Mouse (Mus musculus) right cerebral cortex, postnatal 25 days (tissue): ENCODE measurements around the gene Uba5.

ENCODE experiments used
- DNase-seq: peaks from one replicate; pipeline ENCODE4 v3.0.0; 2022

Uba5 gene

DNA sequence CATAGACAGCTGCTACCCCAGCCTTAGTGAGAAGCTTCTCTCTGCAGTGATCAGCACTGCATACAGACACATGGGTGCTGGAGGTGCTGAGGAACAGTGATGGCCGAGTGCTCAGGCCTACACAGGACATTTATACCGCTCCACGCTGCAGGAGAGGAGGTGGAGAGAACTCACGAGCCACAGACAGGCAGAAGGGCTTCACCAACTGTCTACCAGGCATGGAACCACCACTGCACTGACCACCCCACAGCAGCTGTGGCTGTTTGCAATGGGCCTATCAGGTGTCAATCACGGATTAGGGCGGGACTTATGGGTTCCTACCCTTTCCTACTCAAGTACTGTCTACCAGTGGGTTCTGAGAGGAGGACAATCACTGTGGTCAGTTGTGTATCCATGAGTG, 11.9 kb downstream of the Uba5 start:
- no peak for DNase-seq

DNA sequence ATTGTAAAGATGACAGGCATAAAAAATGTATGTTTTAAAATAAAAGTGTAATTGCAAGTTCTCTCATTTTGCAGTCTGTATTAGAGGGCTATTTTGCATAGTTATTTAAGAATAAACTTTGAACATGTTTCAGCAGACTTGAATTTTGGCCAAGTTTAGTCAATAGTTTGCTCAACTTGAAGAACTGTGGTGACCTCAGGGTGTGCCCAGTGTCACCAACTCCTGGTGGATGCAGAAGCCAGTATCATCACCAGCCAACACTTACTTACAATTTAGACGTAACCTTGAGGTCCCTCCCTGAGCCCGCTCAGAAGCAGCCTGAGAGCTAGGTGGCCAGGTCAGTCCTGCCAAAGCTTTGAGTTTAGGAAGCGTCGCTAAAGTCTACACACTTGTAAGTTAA, 19.3 kb downstream of the Uba5 start:
- no peak for DNase-seq

DNA sequence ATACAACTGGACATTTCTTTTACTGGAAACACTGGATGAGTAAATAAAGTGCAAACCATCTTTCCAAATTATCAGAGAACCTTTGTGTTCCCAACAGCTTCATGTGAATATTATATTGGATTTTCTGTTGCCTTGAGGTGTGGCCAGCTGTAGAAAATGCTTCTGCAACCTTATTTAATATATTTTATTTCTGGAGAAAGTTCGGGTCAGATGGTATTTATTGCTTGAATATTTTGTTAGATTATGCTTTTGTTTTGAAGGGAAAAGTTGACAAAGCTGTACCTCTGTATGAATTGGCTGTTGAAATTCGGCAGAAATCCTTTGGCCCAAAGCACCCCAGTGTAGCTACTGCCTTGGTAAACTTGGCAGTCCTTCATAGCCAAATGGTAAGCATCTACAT, 22.6 kb downstream of the Uba5 start, which contains the start of gene Gm28305:
Gm28305 (plus strand) TSS at position 301 of the 400 bp plus-strand sequence.
- no peak for DNase-seq

DNA sequence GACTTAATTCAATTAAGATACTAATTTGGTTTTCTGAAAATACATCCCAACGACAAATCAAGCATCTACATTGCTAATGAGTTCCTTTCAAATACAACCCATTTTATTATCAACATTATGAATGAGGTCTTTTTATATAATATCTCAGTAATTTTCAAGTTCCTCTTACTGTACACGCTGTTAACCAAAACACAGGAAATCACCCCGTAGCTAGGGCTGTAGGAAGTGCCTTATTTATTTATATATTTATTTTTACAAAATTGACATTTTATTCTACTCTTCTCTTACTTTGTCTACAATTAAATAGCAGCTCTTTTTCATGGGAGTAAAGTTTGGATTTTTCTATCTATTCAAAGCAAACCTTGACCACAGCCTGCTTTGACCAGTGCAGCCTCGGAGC, 23.2 kb downstream of the Uba5 start:
- DNase-seq: no peak

DNA sequence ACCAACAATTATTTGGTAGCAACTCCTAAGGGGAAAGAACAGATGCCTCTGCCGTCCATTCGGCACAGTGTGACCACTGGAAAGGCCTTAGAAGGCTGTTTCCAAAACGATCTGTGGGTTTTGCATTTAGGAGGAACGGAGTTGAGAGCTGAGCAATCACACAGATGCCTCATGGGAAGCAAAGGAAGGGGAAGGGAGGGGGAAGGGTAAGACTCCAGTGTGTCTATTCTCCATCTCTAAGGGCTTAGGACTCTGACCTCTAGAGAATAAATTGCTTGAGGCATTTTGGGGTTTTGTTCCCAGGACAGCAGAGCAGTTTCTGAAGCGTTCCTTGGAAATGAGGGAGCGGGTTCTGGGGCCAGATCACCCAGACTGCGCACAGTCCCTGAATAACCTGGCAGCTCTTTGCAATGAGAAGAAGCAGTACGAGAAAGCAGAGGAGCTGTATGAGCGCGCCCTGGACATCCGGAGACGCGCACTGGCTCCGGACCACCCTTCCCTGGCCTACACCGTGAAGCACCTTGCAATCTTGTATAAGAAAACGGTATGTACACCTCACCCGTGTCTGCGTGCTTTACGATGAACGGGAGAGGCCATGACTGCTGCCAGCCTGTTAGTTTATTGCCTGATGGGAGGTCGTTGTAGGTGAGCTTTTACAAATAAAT, 23.8 kb downstream of the Uba5 start:
- DNase-seq: no peak

DNA sequence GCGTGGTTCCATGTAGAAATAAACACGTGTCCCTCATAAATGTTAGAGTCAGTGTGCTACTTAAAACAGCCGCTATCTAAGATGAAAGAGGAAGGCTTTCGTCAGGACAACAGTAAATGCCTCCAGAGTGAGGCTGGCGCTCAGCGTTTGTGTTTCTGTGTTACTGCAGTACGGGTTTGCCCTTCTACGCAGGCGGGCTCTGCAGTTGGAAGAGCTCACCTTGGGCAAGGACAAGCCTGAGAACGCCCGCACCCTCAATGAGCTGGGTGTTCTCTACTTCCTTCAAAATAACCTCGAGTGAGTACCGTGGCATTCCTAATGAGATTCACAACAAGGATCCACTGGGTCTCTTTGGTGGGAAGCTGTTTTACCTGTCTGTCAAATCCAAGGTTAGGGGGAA, 24.7 kb downstream of the Uba5 start:
- no peak for DNase-seq

DNA sequence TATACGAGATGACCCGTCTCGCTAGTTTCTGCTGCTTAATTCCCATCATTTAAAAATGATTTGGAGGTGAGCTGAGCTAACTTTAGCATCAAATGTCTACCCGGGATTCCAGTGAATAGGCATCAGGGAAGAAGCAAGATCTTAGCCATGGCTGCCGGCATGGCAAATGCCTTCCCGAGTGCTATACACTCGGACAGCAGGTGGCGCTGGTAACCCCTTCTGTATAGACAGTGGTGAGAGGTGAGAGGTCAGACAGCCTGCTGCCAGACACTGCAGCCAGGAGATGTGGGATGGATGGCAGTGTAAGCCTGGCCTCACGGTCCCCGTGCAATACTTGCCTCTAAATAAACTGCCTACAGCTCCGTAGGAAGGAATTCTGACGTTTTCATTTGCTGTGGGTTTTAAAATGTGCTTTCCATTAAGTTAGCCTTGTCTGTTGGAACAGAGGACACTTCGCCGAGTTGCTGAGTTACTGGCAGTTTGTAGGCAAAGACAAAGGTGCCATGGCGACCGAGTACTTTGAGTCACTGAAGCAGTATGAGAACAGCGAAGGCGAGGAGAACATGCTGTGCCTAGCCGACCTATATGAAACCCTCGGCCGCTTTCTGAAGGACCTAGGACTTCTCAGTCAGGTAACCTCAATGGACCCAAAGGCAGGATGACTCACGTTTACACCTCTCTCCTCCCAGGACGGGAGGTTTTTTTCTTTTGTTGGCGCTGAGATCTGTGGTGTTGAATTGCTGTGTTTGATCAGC, 27.5 kb downstream of the Uba5 start:
- peak; percentile 55 for DNase-seq

DNA sequence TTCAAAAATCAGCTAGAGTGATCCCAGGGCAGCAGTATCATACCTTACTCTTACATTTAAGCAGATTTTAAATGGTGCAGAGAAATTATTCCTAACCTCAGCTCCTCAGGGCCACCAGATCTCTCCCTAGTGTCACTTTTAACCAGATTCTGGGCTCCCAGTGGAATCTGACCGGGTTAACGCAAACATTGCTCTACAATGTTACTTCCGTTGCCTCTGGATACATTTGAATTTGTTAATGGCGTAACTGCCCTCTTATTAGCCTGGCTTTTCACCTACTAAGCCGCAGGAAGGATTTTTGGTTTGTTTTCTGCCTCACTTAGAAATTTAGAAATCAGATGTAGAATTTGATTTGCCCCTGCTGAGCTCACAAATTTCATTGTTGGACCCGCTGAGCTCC, 28.2 kb downstream of the Uba5 start:
- DNase-seq: no peak

DNA sequence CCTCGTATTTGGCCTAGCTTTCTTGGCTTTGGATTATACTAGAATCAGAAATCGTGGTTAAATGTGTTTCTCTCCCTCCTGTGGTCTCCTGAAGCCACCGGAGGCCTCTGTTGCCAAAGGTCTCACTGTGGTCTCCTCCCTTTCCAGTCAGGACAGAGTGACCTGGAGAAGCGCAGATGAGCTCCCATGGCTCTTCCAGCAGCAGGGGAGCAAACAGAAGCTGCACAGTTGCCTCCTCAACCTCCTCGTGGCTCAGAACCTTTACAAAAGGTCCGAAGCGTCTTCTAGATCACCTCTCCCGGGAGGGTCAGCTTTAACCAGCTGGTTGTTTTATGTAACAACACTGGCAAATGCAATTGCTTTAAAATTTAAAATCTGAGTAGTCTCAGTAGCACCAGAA, 28.7 kb downstream of the Uba5 start:
- no peak for DNase-seq

DNA sequence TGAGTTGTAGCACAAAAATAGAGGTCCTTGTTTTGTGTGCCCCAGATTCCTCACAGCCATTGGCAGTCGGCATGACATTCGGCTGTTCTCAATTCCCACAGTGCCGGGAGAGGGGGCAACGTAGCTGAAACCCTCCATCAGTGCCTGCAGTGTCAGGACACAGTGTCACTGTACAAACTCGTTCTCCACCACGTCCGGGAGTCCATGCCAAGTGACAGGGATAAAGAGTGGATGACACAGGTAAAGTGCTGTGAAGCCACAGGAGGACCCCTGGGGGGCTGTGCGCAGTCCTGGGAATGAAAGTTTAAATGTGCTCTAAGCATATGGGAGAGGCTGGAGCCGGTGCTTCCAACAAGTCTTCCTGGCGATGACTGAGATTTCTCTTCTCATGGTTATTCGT, 33.1 kb downstream of the Uba5 start:
- no peak for DNase-seq

DNA sequence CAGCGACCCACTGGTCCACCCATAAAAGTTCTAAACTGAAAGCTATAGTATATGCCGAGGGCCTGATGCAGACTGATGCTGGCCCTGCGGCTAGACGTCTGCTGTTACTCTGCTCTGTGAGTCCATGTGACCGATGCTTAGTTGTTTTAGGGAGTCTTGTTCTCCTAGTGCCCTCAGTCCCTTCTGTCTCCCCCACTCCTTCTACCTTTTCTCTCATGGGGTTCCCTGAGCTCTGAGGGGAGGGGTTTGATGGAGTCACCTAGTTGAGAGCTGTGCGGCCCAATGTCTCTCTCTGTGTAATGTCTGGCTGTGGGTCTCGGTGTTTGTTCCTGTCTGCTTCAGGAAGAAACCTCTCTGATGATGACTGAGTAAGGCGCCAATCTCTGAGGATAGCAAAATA, 35.7 kb downstream of the Uba5 start:
- no peak for DNase-seq

DNA sequence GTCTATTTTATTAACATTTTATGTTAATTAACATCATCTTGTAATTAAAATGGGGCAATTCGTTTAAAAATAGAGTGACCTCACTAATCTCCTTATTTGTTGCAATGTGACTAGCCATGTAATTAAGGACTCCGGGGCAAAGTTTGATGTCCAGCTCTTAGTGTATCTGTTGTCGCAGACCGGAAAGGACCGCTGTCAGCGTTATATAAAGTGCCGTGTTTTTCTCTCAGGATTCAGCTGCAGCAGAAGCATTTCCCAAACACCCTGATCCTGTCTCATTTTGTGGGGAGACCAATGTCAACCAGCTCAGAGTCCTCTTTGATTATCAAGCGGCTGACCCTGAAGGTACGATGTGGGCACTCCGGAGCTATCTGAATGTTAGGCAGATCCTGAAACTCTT, 41.9 kb downstream of the Uba5 start:
- DNase-seq: no peak

DNA sequence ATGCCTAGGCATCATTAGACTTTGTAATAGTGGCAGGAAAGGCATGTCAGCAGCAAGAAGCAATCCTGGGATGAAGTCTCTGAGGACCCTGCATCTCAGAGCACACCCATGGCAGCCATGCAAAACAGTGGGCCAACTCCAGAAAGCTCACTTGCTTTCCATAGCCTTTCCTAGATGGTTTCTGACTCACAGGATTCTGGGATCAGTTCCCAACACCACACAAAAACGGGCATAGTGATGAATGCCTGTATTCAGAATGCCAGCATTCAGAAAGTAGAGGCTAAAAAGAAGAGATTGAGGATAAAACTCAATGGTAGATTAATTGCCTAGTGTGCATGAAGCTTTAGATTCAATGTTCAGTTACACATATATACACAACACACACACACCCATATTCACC, 48.4 kb downstream of the Uba5 start:
- DNase-seq: no peak

DNA sequence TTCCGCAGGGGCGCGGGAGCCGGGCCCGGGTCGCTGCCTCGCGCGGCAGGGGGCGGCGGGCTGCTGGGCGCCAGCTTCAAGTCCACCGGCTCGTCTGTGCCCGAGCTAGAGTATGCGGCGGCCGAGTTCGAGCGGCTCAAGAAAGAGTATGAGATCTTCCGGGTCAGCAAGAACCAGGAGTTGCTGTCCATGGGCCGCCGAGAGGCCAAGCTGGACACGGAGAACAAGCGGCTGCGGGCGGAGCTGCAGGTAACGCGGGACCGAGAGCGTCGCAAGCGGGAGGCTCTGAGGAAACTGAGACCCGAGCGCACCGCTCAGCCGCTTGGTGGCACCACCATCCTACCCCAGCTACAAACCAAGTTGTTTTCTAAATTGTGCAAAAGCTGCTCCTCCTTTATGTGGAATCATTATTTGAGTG, 60.0 kb downstream of the Uba5 start:
- DNase-seq: peak; percentile 77

DNA sequence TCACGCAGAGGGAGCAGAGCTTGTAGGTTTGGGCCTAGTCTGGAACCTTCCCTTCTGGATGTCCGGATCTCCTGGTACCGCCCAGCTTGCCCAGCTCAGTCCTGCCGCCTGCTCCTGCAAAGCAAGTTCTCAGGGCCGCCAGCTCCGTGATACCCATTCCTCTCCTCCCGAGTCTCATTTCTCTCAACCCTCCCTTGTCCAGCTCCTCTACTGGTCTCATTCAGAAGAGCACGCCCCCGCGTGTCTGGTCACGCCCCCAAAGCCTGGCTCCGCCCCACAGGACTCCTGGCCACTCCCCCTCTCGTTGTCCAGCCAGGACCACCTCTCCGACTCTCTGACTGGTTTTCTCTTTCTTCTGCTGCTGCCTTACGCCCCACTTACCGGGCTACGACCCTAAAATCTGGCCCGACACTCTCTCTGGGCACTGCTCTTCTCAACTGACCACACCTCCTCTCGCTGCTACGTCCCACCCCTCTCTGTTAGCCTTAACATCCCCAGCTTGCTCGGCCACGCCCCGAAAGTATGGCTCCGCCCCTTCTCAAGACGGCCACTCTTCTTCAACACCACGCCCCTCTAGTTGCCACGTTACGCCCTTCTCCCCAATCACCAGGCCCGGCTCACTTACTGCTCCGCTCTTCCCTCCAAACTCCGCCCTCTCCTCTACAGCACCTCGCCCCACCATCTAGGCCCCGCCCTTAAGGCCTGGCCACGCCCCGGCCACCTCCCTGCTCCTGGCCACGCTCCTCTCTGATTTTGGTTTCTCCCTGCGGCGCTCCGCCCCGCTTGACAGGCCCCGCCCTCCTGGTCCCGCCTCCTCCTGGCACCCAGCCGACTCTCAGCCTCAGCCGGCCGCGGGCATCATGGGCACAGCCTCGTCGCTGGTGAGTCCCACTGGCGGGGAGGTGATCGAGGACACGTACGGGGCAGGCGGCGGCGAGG, 60.7 kb downstream of the Uba5 start, which contains the start of gene Nphp3:
Nphp3 (plus strand) TSS at position 624 of the 939 bp plus-strand sequence.
- DNase-seq: peak; percentile 99

DNA sequence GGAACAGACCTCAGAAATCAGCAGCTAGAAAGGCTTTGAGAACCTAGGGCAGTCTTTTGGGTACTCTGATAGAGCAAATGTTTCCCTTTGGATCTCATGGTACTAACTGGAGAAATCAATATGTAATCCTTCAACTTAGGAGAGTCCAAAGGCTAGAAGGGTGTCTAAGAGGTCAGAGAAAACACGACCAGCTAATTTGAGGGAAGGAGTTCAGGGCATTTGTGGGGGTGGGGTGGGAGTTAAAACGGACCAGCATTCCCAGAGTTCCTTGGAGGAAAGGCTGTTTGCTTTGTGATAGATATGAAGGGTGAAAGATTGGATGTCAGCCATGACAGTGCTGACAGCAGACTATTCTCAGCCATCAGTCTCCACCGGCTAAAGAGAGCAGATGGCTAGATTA, 62.3 kb downstream of the Uba5 start:
- DNase-seq: no peak
